Mouse (Mus musculus) forebrain, embryonic 11.5 days (tissue): ENCODE results near the gene Tead1. TPM values are rescaled to one million over a fixed set of nuclear protein-coding genes. Genes with fewer than 3 reads are reported as not detected.
A peak's percentile ranks its signal among the peaks of the same experiment; 100 is the strongest.

Experiments used
- ATAC-seq: fragments of 200-750 bp; cut with Nextera tagmentation; replicated peaks from 2 replicates; pipeline ENCODE4 v1.8.0; 2017; ENCODE audit warnings: moderate TSS enrichment; ENCODE audit not compliant: low FRiP score
- DNase-seq: peaks from one replicate; pipeline ENCODE4 v3.0.0-alpha.2; 2017; ENCODE audit warnings: low spot score
- H3K27ac ChIP-seq: fragments of 300-500 bp; sonication (generic); 2 replicates; pipeline ENCODE4 v1.5.1; 2014; ENCODE audit warnings: low read depth, low read length
- H3K27me3 ChIP-seq: fragments of 300-500 bp; sonication (generic); 2 replicates; pipeline ENCODE4 v1.6.1; 2014; ENCODE audit warnings: mild to moderate bottlenecking, low read length, mixed read lengths; ENCODE audit not compliant: control insufficient read depth, insufficient read depth
- H3K36me3 ChIP-seq: fragments of 300-500 bp; sonication (generic); 2 replicates; pipeline ENCODE4 v1.6.1; 2014; ENCODE audit warnings: mild to moderate bottlenecking, low read length, moderate library complexity, mixed read lengths; ENCODE audit not compliant: control insufficient read depth, insufficient read depth
- H3K4me1 ChIP-seq: fragments of 300-500 bp; sonication (generic); replicated peaks from 2 replicates; pipeline ENCODE4 v1.6.1; 2014; ENCODE audit warnings: low read length, mixed read lengths; ENCODE audit not compliant: control insufficient read depth, insufficient read depth
- H3K4me2 ChIP-seq: fragments of 300-500 bp; sonication (generic); 2 replicates; pipeline ENCODE4 v1.6.1; 2014; ENCODE audit warnings: low read depth, mild to moderate bottlenecking, low read length, moderate library complexity, mixed read lengths; ENCODE audit not compliant: severe bottlenecking
- H3K4me3 ChIP-seq: fragments of 300-500 bp; sonication (generic); 2 replicates; pipeline ENCODE4 v1.5.1; 2014; ENCODE audit warnings: low read depth, low read length
- H3K9ac ChIP-seq: fragments of 300-500 bp; sonication (generic); 2 replicates; pipeline ENCODE4 v1.6.1; 2014; ENCODE audit warnings: low read length
- H3K9me3 ChIP-seq: fragments of 300-500 bp; sonication (generic); 2 replicates; pipeline ENCODE4 v1.6.1; 2016; ENCODE audit warnings: low read length, mixed read lengths; ENCODE audit not compliant: control insufficient read depth
- WGBS: fragments of 180-500 bp; shearing (Covaris S2); extraction: QIAGEN DNeasy Blood & Tissue Kit; methylation state at CpG from one replicate; pipeline ENCODE4 v1.1.7; 2014; 5-methylcytosine and 5-hydroxymethylcytosine counted together
- polyA plus RNA-seq: library from polyadenylated mRNA; unstranded; fragments of >200 nt; fragmentation: Nextera tagmentation; extraction: Ambion mirVana; gene quantifications from 2 replicates; pipeline ENCODE4 v1.2.1, GENCODE M21; 2014

The Tead1 gene
- polyA plus RNA-seq, 1 experiment from 2014 or later = 24.9 TPM

GRCm38 (mm10) chr7:112781987-112782386, 102.9 kb downstream of the Tead1 start:
- H3K27ac ChIP-seq = no peak overlapping the region
- H3K4me2 ChIP-seq = no peak overlapping the region
- ATAC-seq (no peak), DNase-seq (no peak)
- peaks cover 15% of the 10 kb centered on the region for H3K4me1 ChIP-seq
- no peaks in the 10 kb centered on the region for H3K36me3 ChIP-seq
- no peaks in the 10 kb centered on the region; the same call in 1 of the 2 replicates for H3K9me3 ChIP-seq
- no peak overlapping the region for H3K4me3 ChIP-seq
- H3K9ac ChIP-seq = no peak overlapping the region
- 71% methylated on average over 8 of the region's 8 CpGs for WGBS
- H3K27me3 ChIP-seq = no peaks in the 10 kb centered on the region

- no peaks in the 10 kb centered on the region for H3K36me3 ChIP-seq
- no peaks in the 10 kb centered on the region for H3K27me3 ChIP-seq
- H3K4me3 ChIP-seq = no peak overlapping the region
- DNase-seq (no peak), ATAC-seq (no peak)
- no peak overlapping the region for H3K27ac ChIP-seq
- H3K4me2 ChIP-seq = no peak overlapping the region
- H3K9ac ChIP-seq = no peak overlapping the region
- 89% methylated on average over 3 of the region's 3 CpGs for WGBS
- no peaks in the 10 kb centered on the region; the same call in 1 of the 2 replicates for H3K9me3 ChIP-seq
- H3K4me1 ChIP-seq = peaks cover 37% of the 10 kb centered on the region
These were observed 105.2 kb downstream of the Tead1 start for GRCm38 (mm10) chr7:112784278-112784677.

- WGBS = 91% methylated on average over 7 of the region's 7 CpGs
- no peak for ATAC-seq
- H3K4me1 ChIP-seq = peaks cover 36% of the 10 kb centered on the region
These were observed 106.2 kb downstream of the Tead1 start for GRCm38 (mm10) chr7:112785271-112785670.

GRCm38 (mm10) chr7:112786556-112787225, 107.6 kb downstream of the Tead1 start:
- H3K9ac ChIP-seq = no peak overlapping the region
- peak; percentile 27; the same call in 1 of the 2 replicates for ATAC-seq
- H3K36me3 ChIP-seq = no peaks in the 10 kb centered on the region
- DNase-seq = no peak
- H3K27me3 ChIP-seq = no peaks in the 10 kb centered on the region
- peaks cover 36% of the 10 kb centered on the region for H3K4me1 ChIP-seq
- no peak overlapping the region for H3K4me3 ChIP-seq
- 35% methylated on average over 7 of the region's 7 CpGs for WGBS
- H3K27ac ChIP-seq = no peak overlapping the region
- H3K9me3 ChIP-seq = no peaks in the 10 kb centered on the region; the same call in 1 of the 2 replicates
- no peak overlapping the region for H3K4me2 ChIP-seq

More at GRCm38 (mm10) chr7:112785271-112785670, 106.2 kb downstream of the Tead1 start:
- Histone ChIP-seq H3K4me3 (no peak overlapping the region), H3K9ac (no peak overlapping the region), H3K4me2 (no peak overlapping the region), H3K9me3 (no peaks in the 10 kb centered on the region; the same call in 1 of the 2 replicates), H3K27ac (no peak overlapping the region), H3K36me3 (no peaks in the 10 kb centered on the region), H3K27me3 (no peaks in the 10 kb centered on the region)
- DNase-seq = no peak

- Histone ChIP-seq H3K36me3 (no peaks in the 10 kb centered on the region), H3K27me3 (no peaks in the 10 kb centered on the region), H3K4me3 (no peak overlapping the region), H3K9me3 (no peaks in the 10 kb centered on the region; the same call in 1 of the 2 replicates), H3K4me1 (peaks cover 36% of the 10 kb centered on the region), H3K9ac (no peak overlapping the region), H3K27ac (no peak overlapping the region), H3K4me2 (no peak overlapping the region)
- DNase-seq (no peak), ATAC-seq (no peak)
- WGBS = 73% methylated on average over 7 of the region's 7 CpGs
These were observed 108.2 kb downstream of the Tead1 start for GRCm38 (mm10) chr7:112787281-112787680.

GRCm38 (mm10) chr7:112788321-112788751, 109.2 kb downstream of the Tead1 start:
- peaks cover 36% of the 10 kb centered on the region for H3K4me1 ChIP-seq
- peak overlapping the region; percentile 11; the same call in 1 of the 2 replicates for H3K4me2 ChIP-seq
- DNase-seq (peak; percentile 64), ATAC-seq (peak; percentile 77)
- peak overlapping the region; percentile 46 for H3K27ac ChIP-seq
- no peaks in the 10 kb centered on the region for H3K36me3 ChIP-seq
- H3K4me3 ChIP-seq = no peak overlapping the region
- H3K9me3 ChIP-seq = no peaks in the 10 kb centered on the region; the same call in 1 of the 2 replicates
- H3K27me3 ChIP-seq = no peaks in the 10 kb centered on the region
- 30% methylated on average over 7 of the region's 7 CpGs for WGBS
- H3K9ac ChIP-seq = peak overlapping the region; percentile 32; the same call in 1 of the 2 replicates

- DNase-seq (no peak), ATAC-seq (no peak)
- H3K36me3 ChIP-seq = no peaks in the 10 kb centered on the region
- no peak overlapping the region for H3K27ac ChIP-seq
- no peak overlapping the region for H3K9ac ChIP-seq
- no peaks in the 10 kb centered on the region for H3K9me3 ChIP-seq
- H3K4me2 ChIP-seq = no peak overlapping the region
- H3K4me1 ChIP-seq = peaks cover 42% of the 10 kb centered on the region
- no peaks in the 10 kb centered on the region for H3K27me3 ChIP-seq
- no peak overlapping the region for H3K4me3 ChIP-seq
- 86% methylated on average over 4 of the region's 4 CpGs for WGBS
These were observed 110.6 kb downstream of the Tead1 start for GRCm38 (mm10) chr7:112789693-112790092.

GRCm38 (mm10) chr7:112790334-112790733, 111.2 kb downstream of the Tead1 start:
- H3K36me3 ChIP-seq = no peaks in the 10 kb centered on the region
- peaks cover 47% of the 10 kb centered on the region for H3K4me1 ChIP-seq
- no peak overlapping the region for H3K4me3 ChIP-seq
- H3K9ac ChIP-seq = no peak overlapping the region
- H3K27ac ChIP-seq = no peak overlapping the region
- 79% methylated on average over 2 of the region's 2 CpGs for WGBS
- DNase-seq (no peak), ATAC-seq (no peak)
- no peaks in the 10 kb centered on the region for H3K9me3 ChIP-seq
- H3K27me3 ChIP-seq = no peaks in the 10 kb centered on the region
- no peak overlapping the region for H3K4me2 ChIP-seq

GRCm38 (mm10) chr7:112792679-112793078, 113.6 kb downstream of the Tead1 start:
- Histone ChIP-seq H3K4me1 (peaks cover 28% of the 10 kb centered on the region), H3K27me3 (no peaks in the 10 kb centered on the region), H3K4me2 (no peak overlapping the region), H3K36me3 (no peaks in the 10 kb centered on the region), H3K9me3 (no peaks in the 10 kb centered on the region), H3K27ac (no peak overlapping the region), H3K9ac (no peak overlapping the region), H3K4me3 (no peak overlapping the region)
- WGBS = 87% methylated on average over 6 of the region's 6 CpGs
- DNase-seq (no peak), ATAC-seq (no peak)
